Mouse (Mus musculus): ENCODE results near the gene Hoxc13.

Hoxc13 gene

GRCm38 (mm10) chr15:102937036-102937666 lies 16.2 kb downstream of the Hoxc13 start:
- no peak for DNase-seq

GRCm38 (mm10) chr15:102939256-102940155 lies 18.6 kb downstream of the Hoxc13 start:
- DNase-seq = no peak

- DNase-seq = no peak
Observed at GRCm38 (mm10) chr15:102942739-102943467, 22.0 kb downstream of the Hoxc13 start.

GRCm38 (mm10) chr15:102943468-102943813 lies 22.5 kb downstream of the Hoxc13 start:
- DNase-seq = no peak

GRCm38 (mm10) chr15:102945185-102946077 lies 24.5 kb downstream of the Hoxc13 start:
- no peak for DNase-seq

- no peak for DNase-seq
Observed at GRCm38 (mm10) chr15:102947276-102947675, 26.4 kb downstream of the Hoxc13 start.

- no peak for DNase-seq
Observed at GRCm38 (mm10) chr15:102948842-102949241, 27.9 kb downstream of the Hoxc13 start.

- no peak for DNase-seq
Observed at GRCm38 (mm10) chr15:102949696-102950095, 28.8 kb downstream of the Hoxc13 start.

GRCm38 (mm10) chr15:102950877-102951276 lies 30.0 kb downstream of the Hoxc13 start:
- DNase-seq = no peak

GRCm38 (mm10) chr15:102953561-102953960 lies 32.7 kb downstream of the Hoxc13 start:
- no peak for DNase-seq

- no peak for DNase-seq
Observed at GRCm38 (mm10) chr15:102954192-102955006, 33.5 kb downstream of the Hoxc13 start, which contains the start of gene Hoxc11. Gene Hoxc11 (plus strand): TSS chr15:102954427.

- no peak for DNase-seq
Observed at GRCm38 (mm10) chr15:102955007-102955382, 34.1 kb downstream of the Hoxc13 start.

- DNase-seq = no peak
Observed at GRCm38 (mm10) chr15:102955833-102956640, 35.1 kb downstream of the Hoxc13 start.

GRCm38 (mm10) chr15:102956906-102957305 lies 36.0 kb downstream of the Hoxc13 start:
- DNase-seq = no peak

- no peak for DNase-seq
Observed at GRCm38 (mm10) chr15:102959663-102960191, 38.8 kb downstream of the Hoxc13 start.

GRCm38 (mm10) chr15:102961728-102962127 lies 40.8 kb downstream of the Hoxc13 start:
- no peak for DNase-seq

GRCm38 (mm10) chr15:102962492-102962891 lies 41.6 kb downstream of the Hoxc13 start:
- DNase-seq = no peak

GRCm38 (mm10) chr15:102963259-102963658 lies 42.4 kb downstream of the Hoxc13 start:
- no peak for DNase-seq

GRCm38 (mm10) chr15:102963671-102964640 lies 43.1 kb downstream of the Hoxc13 start:
- peak in 1 of 2 experiments; percentile 46 for DNase-seq
